Mouse (Mus musculus): Measurements from ENCODE around the gene Arhgef15. TPM values are rescaled to one million over a fixed set of nuclear protein-coding genes. Genes with fewer than 3 reads are reported as not detected.

The Arhgef15 gene
- total and polyA plus RNA-seq, 2 experiments from 2014 or later, result 13.8 to 17.8 TPM

DNA sequence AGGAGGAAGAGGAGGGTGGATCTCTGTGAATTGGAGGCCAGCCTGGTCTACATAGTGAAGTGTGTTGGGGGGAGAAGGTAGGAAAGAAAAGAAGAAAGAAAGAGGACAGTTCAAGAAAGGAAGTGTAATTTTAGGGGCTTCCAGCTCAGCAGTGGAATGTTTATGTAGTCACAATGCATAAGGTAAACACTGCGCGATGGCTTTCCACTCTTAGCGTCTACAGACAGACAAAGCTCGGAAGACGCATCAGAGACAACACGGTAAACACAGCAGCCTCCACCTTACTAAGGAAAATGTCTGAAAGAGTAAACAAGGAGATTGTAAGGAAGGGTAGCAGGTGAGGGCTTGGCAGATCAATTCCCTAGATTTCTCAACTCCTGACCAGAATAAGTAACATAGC, 27.3 kb downstream of the Arhgef15 start:
- WGBS, result 79% methylated on average over 6 of the region's 6 CpGs
- TF ChIP-seq CTCF (IDR thresholded peaks at IDR 0.05; ENCODE audit: low read depth), result no peak
- H3K4me2 ChIP-seq (ENCODE audit: low read depth), result no peak overlapping the region
- no peak overlapping the region for H3K4me3 ChIP-seq (ENCODE audit: low read depth, low read length)
- DNase-seq, result no peak
- no peaks in the 10 kb centered on the region for H3K4me1 ChIP-seq (ENCODE audit: insufficient read depth)
- no peaks in the 10 kb centered on the region for H3K27me3 ChIP-seq (ENCODE audit: insufficient read depth, low read length)
- no peaks in the 10 kb centered on the region for H3K9me3 ChIP-seq (ENCODE audit: low read length)
- H3K36me3 ChIP-seq (ENCODE audit: insufficient read depth), result no peaks in the 10 kb centered on the region
- no peak overlapping the region for H3K9ac ChIP-seq
- H3K27ac ChIP-seq (ENCODE audit: low read depth, low read length), result no peak overlapping the region
- no peak for ATAC-seq

DNA sequence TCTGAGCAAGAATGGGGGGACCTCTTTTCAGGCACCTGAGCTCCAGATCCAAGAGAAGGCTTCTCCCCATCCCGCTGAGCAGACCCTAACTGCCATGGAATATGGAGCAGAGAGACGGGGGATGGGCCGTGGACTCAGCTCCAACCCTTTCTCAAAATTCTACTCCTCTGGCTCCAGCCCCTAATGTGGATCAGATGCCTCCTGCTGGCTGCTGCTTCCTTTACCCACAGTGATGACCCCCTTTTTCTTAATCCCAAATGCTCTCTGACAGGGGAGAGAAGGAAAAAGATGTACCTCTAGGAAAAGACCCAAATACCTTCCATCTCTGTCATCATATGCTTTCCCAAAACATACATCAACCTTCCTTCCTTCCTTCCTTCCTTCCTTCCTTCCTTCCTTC, 30.3 kb downstream of the Arhgef15 start, which contains the start of gene Odf4:
Gene Odf4, minus strand, starts transcription at position 101 of the 400 bp plus-strand sequence.
- Histone ChIP-seq H3K27me3 (ENCODE audit: insufficient read depth, low read length) (no peaks in the 10 kb centered on the region), H3K4me2 (ENCODE audit: low read depth) (no peak within 1 kb of the TSS), H3K9ac (no peak within 1 kb of the TSS), H3K9me3 (ENCODE audit: low read length) (no peaks in the 10 kb centered on the region), H3K4me3 (ENCODE audit: low read depth, low read length) (no peak within 1 kb of the TSS), H3K27ac (ENCODE audit: low read depth, low read length) (no peak within 1 kb of the TSS), H3K4me1 (ENCODE audit: insufficient read depth) (no peaks in the 10 kb centered on the region), H3K36me3 (ENCODE audit: insufficient read depth) (no peaks in the 10 kb centered on the region)
- no peak for ATAC-seq
- WGBS, result 79% methylated on average over 3 of the region's 3 CpGs
- no peak for DNase-seq
- TF ChIP-seq CTCF (IDR thresholded peaks at IDR 0.05; ENCODE audit: low read depth), result no peak

DNA sequence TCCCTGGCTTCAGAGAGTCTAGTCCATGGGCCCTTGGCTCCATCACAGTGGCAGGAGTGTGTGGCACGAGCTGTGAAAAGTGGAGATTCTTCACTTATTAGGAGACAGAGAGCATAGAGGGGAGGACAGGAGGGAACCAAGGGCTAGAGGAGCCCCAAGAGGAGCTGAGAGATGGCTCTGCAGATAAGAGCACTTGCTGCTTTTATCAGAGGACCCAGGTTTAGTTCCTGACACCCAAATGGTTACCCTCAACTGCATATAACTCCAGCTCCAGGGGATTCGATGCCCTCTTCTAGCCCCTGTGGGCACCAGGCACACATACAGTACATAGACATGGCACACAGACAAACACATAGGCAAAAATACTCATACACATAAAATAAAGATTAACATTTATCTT, 32.5 kb downstream of the Arhgef15 start:
- no peak for TF ChIP-seq CTCF (IDR thresholded peaks at IDR 0.05; ENCODE audit: low read depth)
- no peaks in the 10 kb centered on the region for H3K27me3 ChIP-seq (ENCODE audit: insufficient read depth, low read length)
- H3K9ac ChIP-seq, result no peak overlapping the region
- H3K36me3 ChIP-seq (ENCODE audit: insufficient read depth), result no peaks in the 10 kb centered on the region
- ATAC-seq (no peak), DNase-seq (no peak)
- H3K9me3 ChIP-seq (ENCODE audit: low read length), result no peaks in the 10 kb centered on the region
- H3K27ac ChIP-seq (ENCODE audit: low read depth, low read length), result no peak overlapping the region
- 88% methylated on average over 2 of the region's 2 CpGs for WGBS
- no peaks in the 10 kb centered on the region for H3K4me1 ChIP-seq (ENCODE audit: insufficient read depth)
- H3K4me2 ChIP-seq (ENCODE audit: low read depth), result no peak overlapping the region
- H3K4me3 ChIP-seq (ENCODE audit: low read depth, low read length), result no peak overlapping the region

DNA sequence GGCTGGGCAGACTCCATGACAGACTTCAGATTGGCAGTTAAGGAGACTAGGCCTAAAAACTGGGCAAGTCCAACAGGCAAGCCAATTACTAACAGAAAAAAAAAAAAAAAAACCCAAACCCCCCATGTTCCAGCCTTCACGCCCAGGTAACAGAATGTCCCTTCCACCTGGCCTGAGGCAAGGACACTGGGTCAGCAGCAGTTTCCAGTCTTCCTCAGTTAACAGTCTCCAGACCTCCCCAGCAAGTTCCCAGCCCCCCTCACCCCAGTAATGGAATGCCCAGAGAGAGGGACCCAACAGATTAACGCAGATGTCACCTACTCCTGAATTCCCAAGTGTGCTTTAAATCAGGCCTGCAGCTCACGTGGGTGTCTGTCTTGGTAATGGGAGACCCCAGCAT, 34.1 kb downstream of the Arhgef15 start:
- no peaks in the 10 kb centered on the region for H3K36me3 ChIP-seq (ENCODE audit: insufficient read depth)
- no peaks in the 10 kb centered on the region for H3K27me3 ChIP-seq (ENCODE audit: insufficient read depth, low read length)
- DNase-seq, result no peak
- H3K9ac ChIP-seq, result no peak overlapping the region
- H3K27ac ChIP-seq (ENCODE audit: low read depth, low read length), result no peak overlapping the region
- no peaks in the 10 kb centered on the region for H3K9me3 ChIP-seq (ENCODE audit: low read length)
- no peak for ATAC-seq
- TF ChIP-seq CTCF (IDR thresholded peaks at IDR 0.05; ENCODE audit: low read depth), result no peak
- no peak overlapping the region for H3K4me2 ChIP-seq (ENCODE audit: low read depth)
- no peak overlapping the region for H3K4me3 ChIP-seq (ENCODE audit: low read depth, low read length)
- WGBS, result 63% methylated on average over 3 of the region's 3 CpGs
- H3K4me1 ChIP-seq (ENCODE audit: insufficient read depth), result no peaks in the 10 kb centered on the region

DNA sequence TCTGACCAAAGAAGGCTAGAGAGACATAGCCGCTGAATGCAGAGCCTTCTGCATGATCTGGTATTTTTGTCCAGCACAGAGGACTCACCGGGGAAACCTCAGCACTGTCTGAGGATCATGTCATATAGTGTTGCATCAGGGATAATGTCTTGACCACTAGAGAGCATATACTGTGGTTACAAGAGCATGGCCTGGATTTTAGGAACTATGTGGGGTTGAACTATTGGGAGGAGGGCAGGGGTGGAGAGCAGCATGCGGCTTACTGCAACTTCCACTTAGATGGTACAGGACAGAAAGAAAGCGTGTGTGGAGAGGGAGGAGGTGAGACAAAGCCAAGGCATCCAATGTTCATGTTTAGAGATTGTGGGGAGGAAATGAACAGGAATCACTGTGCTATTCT, 42.7 kb downstream of the Arhgef15 start:
- TF ChIP-seq CTCF (IDR thresholded peaks at IDR 0.05; ENCODE audit: low read depth), result no peak
- Histone ChIP-seq H3K27ac (ENCODE audit: low read depth, low read length) (no peak overlapping the region), H3K9me3 (ENCODE audit: low read length) (no peaks in the 10 kb centered on the region), H3K27me3 (ENCODE audit: insufficient read depth, low read length) (no peaks in the 10 kb centered on the region), H3K9ac (no peak overlapping the region), H3K4me1 (ENCODE audit: insufficient read depth) (no peaks in the 10 kb centered on the region), H3K4me3 (ENCODE audit: low read depth, low read length) (no peak overlapping the region), H3K36me3 (ENCODE audit: insufficient read depth) (no peaks in the 10 kb centered on the region), H3K4me2 (ENCODE audit: low read depth) (no peak overlapping the region)
- DNase-seq, result no peak
- ATAC-seq, result no peak
- 94% methylated on average over 4 of the region's 4 CpGs for WGBS

DNA sequence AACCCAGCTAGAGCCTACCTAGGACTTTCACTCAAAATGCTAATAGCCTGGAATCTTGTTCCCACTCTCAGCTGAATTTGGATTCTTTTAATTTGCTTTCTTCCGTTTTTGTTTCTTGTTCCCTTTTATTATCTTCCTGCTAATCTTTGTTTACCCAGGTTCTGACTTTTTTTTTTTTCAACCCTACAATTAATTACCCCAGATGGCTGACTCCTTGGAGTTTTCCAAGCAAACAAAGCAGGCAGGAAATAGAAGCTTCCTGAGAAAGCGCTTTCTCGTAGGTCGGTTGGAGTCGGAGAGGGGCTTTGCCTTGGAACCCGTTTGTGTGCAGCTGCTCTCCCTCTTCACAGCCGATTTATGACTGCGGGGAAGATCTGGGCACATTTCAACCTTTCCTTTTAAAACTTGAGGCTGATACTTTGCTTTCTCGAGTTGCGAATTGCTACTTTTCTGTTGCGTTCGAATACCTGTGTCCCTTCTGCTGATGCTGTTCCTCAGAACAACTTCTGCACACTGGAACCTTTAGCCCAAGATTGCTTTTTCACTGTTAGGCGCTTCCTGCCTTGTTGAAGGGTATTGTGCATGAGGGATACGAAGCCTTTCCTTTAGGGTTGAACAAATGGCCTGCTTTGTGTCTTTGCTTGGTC, 45.6 kb downstream of the Arhgef15 start:
- 57% methylated on average over 14 of the region's 14 CpGs for WGBS
- Histone ChIP-seq H3K4me1 (ENCODE audit: insufficient read depth) (no peaks in the 10 kb centered on the region), H3K36me3 (ENCODE audit: insufficient read depth) (peaks cover 5% of the 10 kb centered on the region), H3K4me2 (ENCODE audit: low read depth) (no peak overlapping the region), H3K4me3 (ENCODE audit: low read depth, low read length) (no peak overlapping the region), H3K27ac (ENCODE audit: low read depth, low read length) (no peak overlapping the region), H3K9ac (no peak overlapping the region), H3K9me3 (ENCODE audit: low read length) (no peaks in the 10 kb centered on the region), H3K27me3 (ENCODE audit: insufficient read depth, low read length) (no peaks in the 10 kb centered on the region)
- TF ChIP-seq CTCF (IDR thresholded peaks at IDR 0.05; ENCODE audit: low read depth), result no peak
- ATAC-seq, result no peak
- DNase-seq, result no peak

DNA sequence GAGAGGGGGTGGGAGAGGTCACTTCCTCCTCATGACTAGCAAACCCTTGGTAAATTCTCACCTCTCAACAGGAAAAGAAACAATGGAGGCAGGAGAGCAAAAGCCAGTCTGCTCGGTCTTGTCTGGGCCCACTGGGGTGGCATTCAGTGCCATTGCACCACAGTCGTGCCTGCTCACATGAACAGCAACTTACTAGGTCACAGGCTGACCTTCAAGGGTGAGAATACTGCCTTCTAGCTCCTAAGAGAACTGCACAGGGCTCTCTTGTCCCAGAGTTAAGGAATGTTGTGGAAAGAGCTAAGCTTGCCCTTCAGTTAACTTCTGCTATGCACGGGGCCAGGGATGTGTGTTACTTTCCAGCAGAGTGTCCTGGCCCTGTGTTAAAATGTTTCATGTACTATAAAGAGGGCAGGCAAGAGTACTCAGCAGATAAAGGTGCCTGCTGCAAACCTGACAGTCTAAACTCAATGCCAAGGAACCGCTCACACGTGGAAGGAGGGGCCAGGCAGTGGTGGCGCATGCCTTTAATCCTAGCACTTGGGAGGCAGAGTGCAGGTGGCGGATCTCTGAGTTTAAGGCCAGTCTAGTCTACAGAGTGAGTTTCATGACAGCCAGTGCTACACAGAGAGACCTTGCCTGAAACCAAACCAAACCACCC, 48.3 kb downstream of the Arhgef15 start:
- Histone ChIP-seq H3K27ac (ENCODE audit: low read depth, low read length) (no peak overlapping the region), H3K4me3 (ENCODE audit: low read depth, low read length) (no peak overlapping the region), H3K4me2 (ENCODE audit: low read depth) (no peak overlapping the region), H3K4me1 (ENCODE audit: insufficient read depth) (no peaks in the 10 kb centered on the region), H3K27me3 (ENCODE audit: insufficient read depth, low read length) (no peaks in the 10 kb centered on the region), H3K9ac (no peak overlapping the region), H3K9me3 (ENCODE audit: low read length) (no peaks in the 10 kb centered on the region), H3K36me3 (ENCODE audit: insufficient read depth) (peaks cover 28% of the 10 kb centered on the region)
- no peak for TF ChIP-seq CTCF (IDR thresholded peaks at IDR 0.05; ENCODE audit: low read depth)
- WGBS, result 47% methylated on average over 7 of the region's 7 CpGs
- DNase-seq, result no peak
- no peak for ATAC-seq
